Mouse (Mus musculus) thymus, postnatal 0 days (tissue): ENCODE results near the gene Mast4. TPM values are rescaled to one million over a fixed set of nuclear protein-coding genes. Genes with fewer than 3 reads are reported as not detected.

Experiments used
- DNase-seq: peaks from one replicate; pipeline ENCODE4 v3.0.0-alpha.2; 2015; ENCODE audit warnings: low spot score
- polyA plus RNA-seq: library from polyadenylated mRNA; unstranded; fragments of >200 nt; fragmentation: Nextera tagmentation; extraction: Ambion mirVana; gene quantifications from 2 replicates; pipeline ENCODE4 v1.2.1, GENCODE M21; 2015

The Mast4 gene
- polyA plus RNA-seq, 1 experiment from 2014 or later: 25.4 TPM

DNA sequence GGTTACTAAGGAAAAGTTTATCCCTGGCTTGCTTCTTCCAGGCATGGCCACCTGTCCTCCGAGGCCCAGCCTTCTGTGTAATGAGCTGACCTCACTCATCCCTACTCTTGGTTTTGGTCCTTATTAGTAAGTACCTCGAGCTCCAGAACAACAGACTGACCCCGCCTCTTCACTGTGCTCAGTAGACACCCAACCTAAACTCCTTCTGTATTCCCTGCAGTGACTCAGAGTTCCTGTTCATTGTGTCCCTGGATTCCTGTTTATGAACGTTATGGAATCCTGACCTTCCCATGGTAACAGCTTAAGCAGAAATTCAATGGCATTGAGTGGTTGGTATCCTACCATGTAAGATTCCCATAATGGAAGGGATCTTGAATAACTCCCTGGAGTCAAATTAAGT, 464.8 kb downstream of the Mast4 start:
- DNase-seq: no peak

- no peak for DNase-seq
These were observed 467.5 kb downstream of the Mast4 start for GRCm38 (mm10) chr13:102866816-102867215.

- DNase-seq: no peak
These were observed 468.1 kb downstream of the Mast4 start for GRCm38 (mm10) chr13:102865971-102866724.

DNA sequence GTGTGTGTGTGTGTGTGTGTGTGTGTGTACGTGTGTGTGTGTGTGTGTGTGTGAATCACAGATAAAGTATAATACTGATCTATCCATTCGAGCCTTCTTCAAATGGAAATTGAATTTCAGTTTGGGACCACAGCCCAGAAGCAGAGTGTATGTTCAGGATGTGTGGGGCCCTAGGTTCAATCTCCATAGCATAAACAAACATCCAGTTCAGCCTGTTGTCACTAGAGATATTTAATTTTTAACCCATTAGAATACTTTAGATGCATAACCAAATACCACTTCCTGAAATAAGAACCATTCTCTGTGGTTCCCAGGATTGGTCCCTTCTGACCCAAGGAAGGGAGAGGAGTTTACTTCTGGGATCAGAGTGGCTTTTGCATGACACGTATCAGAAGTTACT, 468.8 kb downstream of the Mast4 start:
- DNase-seq: no peak

- DNase-seq: no peak
These were observed 469.5 kb downstream of the Mast4 start for GRCm38 (mm10) chr13:102864840-102865239.

- no peak for DNase-seq
These were observed 470.2 kb downstream of the Mast4 start for GRCm38 (mm10) chr13:102864079-102864478.

GRCm38 (mm10) chr13:102862981-102863380, 471.3 kb downstream of the Mast4 start:
- DNase-seq: no peak

GRCm38 (mm10) chr13:102862397-102862796, 471.9 kb downstream of the Mast4 start:
- DNase-seq: no peak

DNA sequence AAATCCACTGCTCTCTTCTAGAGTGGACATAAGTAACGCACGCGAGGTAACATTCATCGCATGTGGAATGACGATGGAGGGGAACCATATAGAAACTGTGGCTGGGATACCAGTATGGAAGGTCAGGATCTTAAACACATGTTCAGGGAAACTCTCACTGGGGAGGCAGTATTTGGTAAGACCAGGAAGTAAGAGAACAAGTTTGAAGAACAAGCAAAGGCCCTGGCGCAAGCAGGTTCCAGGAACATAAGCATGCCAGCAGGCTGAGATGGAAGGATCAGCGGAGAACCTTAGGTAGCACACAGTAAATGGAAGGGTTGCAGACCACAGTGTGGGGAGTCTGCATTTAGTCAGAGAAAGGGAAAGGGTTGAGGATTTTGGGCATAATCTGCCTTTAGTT, 473.6 kb downstream of the Mast4 start:
- DNase-seq: no peak

- DNase-seq: no peak
These were observed 474.2 kb downstream of the Mast4 start for GRCm38 (mm10) chr13:102860135-102860534.

DNA sequence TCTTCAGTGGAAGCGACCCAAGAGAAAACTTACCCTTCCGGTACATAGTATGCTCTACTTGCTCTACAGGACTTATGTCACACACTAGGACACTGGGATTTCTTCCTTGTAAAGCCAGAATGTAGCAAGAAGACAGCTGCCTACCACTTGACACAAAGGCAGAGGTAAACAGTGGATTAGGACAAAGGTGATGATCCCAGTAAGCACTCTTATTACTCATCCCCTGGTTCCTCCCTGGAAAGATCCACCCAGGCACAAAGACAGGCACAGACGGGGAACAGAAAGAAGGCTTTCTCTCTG, 476.8 kb downstream of the Mast4 start:
- DNase-seq: no peak

DNA sequence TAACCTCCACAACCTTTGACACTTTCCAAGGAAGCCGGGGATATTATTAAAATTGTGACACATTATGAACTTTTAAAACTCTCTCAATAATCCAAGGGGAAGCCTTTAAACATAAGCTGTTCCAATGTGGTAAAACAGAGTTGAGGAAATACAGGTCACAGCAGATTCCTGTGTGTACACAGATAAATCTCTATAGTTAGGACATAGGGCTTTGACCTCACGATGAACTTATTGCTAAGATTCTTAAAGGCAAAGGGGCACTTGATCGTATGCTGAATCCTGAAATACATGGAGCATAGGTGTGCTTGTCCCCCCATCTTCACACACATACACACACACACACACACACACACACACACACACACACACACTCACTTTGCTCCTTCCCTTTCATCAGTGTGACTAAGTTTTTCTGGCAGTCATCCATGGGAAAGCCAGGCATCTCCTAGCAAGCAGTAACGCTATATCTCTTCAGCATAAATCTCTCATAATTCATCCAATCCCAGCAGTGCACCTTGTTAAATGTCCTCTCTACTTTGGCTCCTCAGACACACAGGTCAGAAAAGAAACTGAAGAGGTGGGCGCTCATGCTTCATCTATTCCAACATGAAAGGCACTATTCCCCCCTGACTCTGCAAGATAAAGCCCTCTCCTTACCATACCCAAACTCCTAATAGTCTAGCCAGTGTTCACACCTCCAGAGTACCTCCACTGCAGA, 477.3 kb downstream of the Mast4 start:
- DNase-seq: no peak

- DNase-seq: no peak
These were observed 481.4 kb downstream of the Mast4 start for GRCm38 (mm10) chr13:102852865-102853264.

- no peak for DNase-seq
These were observed 483.0 kb downstream of the Mast4 start for GRCm38 (mm10) chr13:102851253-102851652.

GRCm38 (mm10) chr13:102850594-102850993, 483.7 kb downstream of the Mast4 start:
- no peak for DNase-seq

DNA sequence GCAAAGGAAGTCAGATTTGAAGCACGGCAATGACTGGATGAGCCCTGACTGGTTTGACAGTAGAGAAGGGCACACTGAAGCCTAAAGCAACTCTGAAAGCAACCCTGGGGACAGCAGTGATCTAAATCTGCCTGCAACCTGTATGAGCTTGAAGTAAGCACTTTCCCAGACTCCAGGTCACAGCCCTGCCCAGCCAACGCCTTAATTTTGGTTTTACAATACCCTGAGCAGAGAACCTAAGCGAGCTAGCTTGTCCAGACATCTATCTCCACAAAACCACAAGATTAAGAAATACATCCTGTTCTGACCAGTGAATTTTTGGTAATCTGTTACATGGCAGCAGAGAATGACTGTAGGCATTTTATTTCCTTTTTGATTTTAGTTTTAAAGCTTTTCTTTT, 485.2 kb downstream of the Mast4 start:
- DNase-seq: no peak

- DNase-seq: no peak
These were observed 487.8 kb downstream of the Mast4 start for GRCm38 (mm10) chr13:102846473-102846872.

DNA sequence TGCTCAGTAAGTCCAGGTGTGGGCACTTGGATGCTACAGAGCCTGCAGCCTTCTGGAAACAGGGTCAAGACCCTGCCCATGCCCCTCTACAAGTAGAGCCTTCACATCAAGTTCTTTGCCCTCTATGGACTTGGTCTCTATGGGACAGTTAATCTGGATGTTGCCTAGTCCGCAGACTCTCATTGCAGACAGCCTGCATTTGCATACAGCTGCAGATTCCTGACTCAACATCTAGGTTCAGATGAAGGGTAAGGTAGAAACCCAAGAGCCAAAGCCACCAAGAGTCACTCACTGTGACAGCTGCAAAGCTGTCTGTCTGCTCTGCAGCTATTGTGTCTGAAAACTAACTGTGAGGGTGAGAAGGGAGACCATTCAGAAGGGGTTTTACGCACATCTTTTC, 491.6 kb downstream of the Mast4 start:
- no peak for DNase-seq

- DNase-seq: no peak
These were observed 492.1 kb downstream of the Mast4 start for GRCm38 (mm10) chr13:102842237-102842636.

GRCm38 (mm10) chr13:102839741-102840482, 494.4 kb downstream of the Mast4 start:
- no peak for DNase-seq

DNA sequence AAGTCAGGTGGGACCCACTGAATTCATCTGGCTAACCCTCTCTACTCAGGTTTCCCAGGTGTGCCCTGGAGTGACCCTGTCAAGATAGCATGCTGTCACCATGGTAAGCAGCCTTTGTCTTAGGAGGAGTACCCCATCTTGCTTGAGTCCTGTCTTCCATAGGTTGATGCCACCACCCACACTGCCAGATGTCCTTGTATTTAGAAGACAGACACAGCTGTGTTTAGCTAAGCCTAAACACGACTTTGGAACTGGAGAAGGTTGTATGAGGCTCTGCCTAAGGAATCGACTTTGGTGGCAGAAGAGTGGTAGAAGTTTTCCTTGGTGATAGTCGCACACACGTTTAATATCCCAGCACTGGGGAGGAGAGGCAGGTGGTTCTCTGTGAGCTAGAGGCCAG, 496.9 kb downstream of the Mast4 start:
- no peak for DNase-seq

DNA sequence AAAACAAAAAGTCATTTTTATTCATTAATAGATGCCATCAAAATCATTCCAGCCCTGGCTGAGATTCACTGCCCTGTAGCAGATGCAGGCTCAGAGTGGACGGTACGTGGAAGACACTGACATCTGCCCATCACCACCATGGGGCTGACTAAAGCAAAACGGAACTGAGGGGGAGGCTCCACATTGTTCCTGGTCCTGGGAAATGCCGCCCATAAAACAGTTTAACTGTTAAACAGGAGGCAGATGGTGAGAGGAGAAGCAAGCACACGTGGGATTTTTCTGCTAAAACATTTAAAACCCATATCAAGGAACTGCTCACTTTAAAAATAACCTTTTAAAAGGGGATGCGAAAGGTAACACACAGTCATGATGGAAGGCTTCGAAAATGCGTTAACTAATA, 499.0 kb downstream of the Mast4 start:
- DNase-seq: no peak
